Mouse (Mus musculus): Measurements from ENCODE around the gene Ehd1.

GRCm38 (mm10) chr19:6269798-6270475, 6.6 kb upstream of the Ehd1 start:
- TF ChIP-seq MYOD1 (IDR thresholded peaks at IDR 0.05; ENCODE audit: control insufficient read depth in 1 of 3, insufficient read length in 2 of 3, low read depth in 2 of 3) (no peak), POLR2A (IDR thresholded peaks at IDR 0.05; ENCODE audit: insufficient read length, low read depth) (no peak), E2F4 (IDR thresholded peaks at IDR 0.05; ENCODE audit: insufficient read depth) (no peak), MAX (IDR thresholded peaks at IDR 0.05; ENCODE audit: low read depth) (no peak), TCF12 (IDR thresholded peaks at IDR 0.05; ENCODE audit: insufficient read depth, poor library complexity, severe bottlenecking) (no peak), USF1 (IDR thresholded peaks at IDR 0.05; ENCODE audit: low read depth) (no peak)

Data from myocyte (in vitro differentiated cells).